Mouse (Mus musculus): ENCODE data around the gene Brsk1.

The Brsk1 gene

GRCm38 (mm10) chr7:4663742-4664141 lies 26.7 kb upstream of the Brsk1 start:
- in situ Hi-C loops (cut with MboI, MseI), result loop anchor here (25.0 kb wide), 1 partner anchor 1001 kb away; the partner anchor contains the start of gene Leng1

- in situ Hi-C loops (cut with MboI, MseI), result loop anchor here (25.0 kb wide), 1 partner anchor 1005 kb away; the partner anchor contains the start of gene Leng1
Measured at GRCm38 (mm10) chr7:4666871-4667270, 23.5 kb upstream of the Brsk1 start.

GRCm38 (mm10) chr7:4668506-4668905 lies 21.9 kb upstream of the Brsk1 start:
- in situ Hi-C loops (cut with MboI, MseI), result loop anchor here (25.0 kb wide), 1 partner anchor 1006 kb away; the partner anchor contains the start of gene Leng1

- in situ Hi-C loops (cut with MboI, MseI), result loop anchor here (25.0 kb wide), 1 partner anchor 1007 kb away; the partner anchor contains the start of gene Leng1
Measured at GRCm38 (mm10) chr7:4669156-4669555, 21.2 kb upstream of the Brsk1 start.

- in situ Hi-C loops (cut with MboI, MseI), result loop anchor here (25.0 kb wide), 1 partner anchor 1008 kb away; the partner anchor contains the start of gene Leng1
Measured at GRCm38 (mm10) chr7:4670655-4671255, 19.6 kb upstream of the Brsk1 start.

GRCm38 (mm10) chr7:4671956-4672355 lies 18.4 kb upstream of the Brsk1 start:
- in situ Hi-C loops (cut with MboI, MseI), result loop anchor here (25.0 kb wide), 1 partner anchor 1010 kb away; the partner anchor contains the start of gene Leng1

GRCm38 (mm10) chr7:4674114-4674731 lies 16.2 kb upstream of the Brsk1 start:
- in situ Hi-C loops (cut with MboI, MseI), result loop anchor here (25.0 kb wide), 1 partner anchor 1012 kb away; the partner anchor contains the start of gene Leng1

GRCm38 (mm10) chr7:4675200-4675599 lies 15.2 kb upstream of the Brsk1 start:
- in situ Hi-C loops (cut with MboI, MseI), result no loop called here

GRCm38 (mm10) chr7:4683307-4683706 lies 7.1 kb upstream of the Brsk1 start:
- in situ Hi-C loops (cut with MboI, MseI), result no loop called here

- in situ Hi-C loops (cut with MboI, MseI), result no loop called here
Measured at GRCm38 (mm10) chr7:4684203-4684602, 6.2 kb upstream of the Brsk1 start.

GRCm38 (mm10) chr7:4684632-4685417 lies 5.6 kb upstream of the Brsk1 start, which contains the start of gene Hspbp1:
Gene Hspbp1 (minus strand): TSS chr7:4685068.
- in situ Hi-C loops (cut with MboI, MseI), result no loop called here

- in situ Hi-C loops (cut with MboI, MseI), result loop anchor here (5.0 kb wide), 1 partner anchor 96 kb away; the partner anchor contains the start of gene Tmem238
Measured at GRCm38 (mm10) chr7:4690951-4691653, 698 bp downstream of the Brsk1 start.

GRCm38 (mm10) chr7:4693004-4693403 lies 2.6 kb downstream of the Brsk1 start:
- in situ Hi-C loops (cut with MboI, MseI), result loop anchor here (5.0 kb wide), 1 partner anchor 94 kb away; the partner anchor contains the start of gene Tmem238

- in situ Hi-C loops (cut with MboI, MseI), result no loop called here
Measured at GRCm38 (mm10) chr7:4702334-4702733, 11.9 kb downstream of the Brsk1 start.

GRCm38 (mm10) chr7:4703195-4703594 lies 12.8 kb downstream of the Brsk1 start:
- in situ Hi-C loops (cut with MboI, MseI), result no loop called here

- in situ Hi-C loops (cut with MboI, MseI), result no loop called here
Measured at GRCm38 (mm10) chr7:4705098-4705497, 14.7 kb downstream of the Brsk1 start.

- in situ Hi-C loops (cut with MboI, MseI), result no loop called here
Measured at GRCm38 (mm10) chr7:4712594-4712993, 22.2 kb downstream of the Brsk1 start.

GRCm38 (mm10) chr7:4716955-4717354 lies 26.6 kb downstream of the Brsk1 start:
- in situ Hi-C loops (cut with MboI, MseI), result no loop called here

GRCm38 (mm10) chr7:4719276-4719675 lies 28.9 kb downstream of the Brsk1 start:
- in situ Hi-C loops (cut with MboI, MseI), result no loop called here

- in situ Hi-C loops (cut with MboI, MseI), result no loop called here
Measured at GRCm38 (mm10) chr7:4723508-4723907, 33.1 kb downstream of the Brsk1 start.

GRCm38 (mm10) chr7:4724359-4724758 lies 34.0 kb downstream of the Brsk1 start:
- in situ Hi-C loops (cut with MboI, MseI), result no loop called here

Data from T-helper 2 cell (primary cell).